Mouse (Mus musculus) thymus, adult 18-20 months (tissue): ENCODE data around the gene Usp22.
A peak's percentile ranks its signal among the peaks of the same experiment; 100 is the strongest.
"Not testable (repeated sequence)": the region's sequence is repeated elsewhere in the genome, so short reads cannot be mapped to it uniquely, and the experiment has no call there.

Experiments used
- DNase-seq, 2 experiments: peaks; one replicate each; pipeline ENCODE4 v3.0.0; 2022; ENCODE audit warnings: mixed read lengths in 2 of 2

Usp22 gene

GRCm38 (mm10) chr11:61174821-61175658 is at the start of gene Usp22:
TSS of gene Usp22 (minus strand) at chr11:61175055.
- peak; percentile 100 for DNase-seq

DNA sequence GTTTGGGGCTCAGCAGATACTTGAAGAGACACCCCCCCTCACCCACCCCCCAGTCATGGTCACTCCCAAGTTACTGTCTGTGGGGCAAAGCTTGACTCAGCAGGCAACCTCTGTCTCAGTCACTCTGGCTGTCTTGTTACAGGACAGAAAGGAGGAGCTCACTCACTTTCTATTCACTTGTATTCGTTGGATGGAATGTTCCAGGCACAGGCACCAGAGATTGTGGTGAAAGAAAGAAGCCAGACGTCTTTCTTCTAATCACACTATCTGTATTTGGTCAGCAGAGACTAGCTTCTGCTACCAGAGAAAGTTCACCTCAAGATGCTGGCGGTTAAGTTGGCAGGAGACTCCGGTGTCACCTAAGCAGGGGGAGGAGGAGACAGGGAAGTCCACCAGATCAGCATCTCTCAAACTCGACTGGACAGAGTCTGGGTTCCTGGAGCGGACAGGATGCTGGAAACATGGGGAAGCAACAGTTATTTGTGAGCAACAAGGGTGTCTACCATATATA is 49.4 kb upstream of the Usp22 start:
- DNase-seq = no peak

GRCm38 (mm10) chr11:61222971-61223745 is 48.3 kb upstream of the Usp22 start:
- no peak for DNase-seq

- no peak for DNase-seq
Observed at GRCm38 (mm10) chr11:61222007-61222406, 47.2 kb upstream of the Usp22 start.

- no peak for DNase-seq
Observed at GRCm38 (mm10) chr11:61220156-61220881, 45.5 kb upstream of the Usp22 start.

DNA sequence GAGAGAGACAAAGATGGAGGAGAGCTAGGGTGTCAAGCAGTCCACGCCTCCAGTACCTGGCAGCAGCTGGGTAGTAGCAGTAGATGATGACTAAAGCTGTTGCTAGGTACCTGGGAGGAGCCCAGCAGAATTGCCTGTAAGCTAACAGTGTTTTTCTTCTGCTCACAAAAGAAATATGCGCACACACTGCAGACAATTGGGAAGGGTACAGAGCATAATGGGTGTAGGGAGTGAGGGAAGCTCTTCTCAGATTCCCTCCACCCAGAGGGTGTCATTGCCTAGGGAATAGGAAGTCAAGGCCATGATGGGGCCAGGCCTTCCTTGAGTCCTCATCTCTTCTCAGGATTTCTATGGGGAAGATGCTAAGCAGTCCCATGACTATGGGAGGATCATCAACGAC is 41.1 kb upstream of the Usp22 start:
- DNase-seq = no peak

GRCm38 (mm10) chr11:61212102-61212501 is 37.2 kb upstream of the Usp22 start:
- DNase-seq = no peak

DNA sequence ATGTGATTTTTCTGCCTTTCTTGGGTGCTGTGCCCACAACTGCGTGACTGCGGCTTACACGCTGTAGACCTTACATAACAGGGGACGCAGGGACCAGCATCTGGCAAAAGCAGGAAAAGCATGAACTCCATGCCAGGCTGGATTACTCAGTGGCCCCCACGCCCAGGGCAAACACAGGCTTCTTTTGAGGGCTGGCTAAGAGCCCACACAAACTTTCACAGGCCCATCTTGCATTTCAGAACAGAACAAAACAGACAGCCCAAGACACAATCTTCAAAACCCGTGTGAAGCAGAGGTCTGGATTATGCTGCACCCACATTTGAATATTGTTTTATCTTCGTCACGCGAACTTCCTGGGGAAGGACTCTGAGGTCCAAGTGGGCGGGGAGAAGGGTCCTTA is 33.5 kb upstream of the Usp22 start:
- no peak for DNase-seq

DNA sequence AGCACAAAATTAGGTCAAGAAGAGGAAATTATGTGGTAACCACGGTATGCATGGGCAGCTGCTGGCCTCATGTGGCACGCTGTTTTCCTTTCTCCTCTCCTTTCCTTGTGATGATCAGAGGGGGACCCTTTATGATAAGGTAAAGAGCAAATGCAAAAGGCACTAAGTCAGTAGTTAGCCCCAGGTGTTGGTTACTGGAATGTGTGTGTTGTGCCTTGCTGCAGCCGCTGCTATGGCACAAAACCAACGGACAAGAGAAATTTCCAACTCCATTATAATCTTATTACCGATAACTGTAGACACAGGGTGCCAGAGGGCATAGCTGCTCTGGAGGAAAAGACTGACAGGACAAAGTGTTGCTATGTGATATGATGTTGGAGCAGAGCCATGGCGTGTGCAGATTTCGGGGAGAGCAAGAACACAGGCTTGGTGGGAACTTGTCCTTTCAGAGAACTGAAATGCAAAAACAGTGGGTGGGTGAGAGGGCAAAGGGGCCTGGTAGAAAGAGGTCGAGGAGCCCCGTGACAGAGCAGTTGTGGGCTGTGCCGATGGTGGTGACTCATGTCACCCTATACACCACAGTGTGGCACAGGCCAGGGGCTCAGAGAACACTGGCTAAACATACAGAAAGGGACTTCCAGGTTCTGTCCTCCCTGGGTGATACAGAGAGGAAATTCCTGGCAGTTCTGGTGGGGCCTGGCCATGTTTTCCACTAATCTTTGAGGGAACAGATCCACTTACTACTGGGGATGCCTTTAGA is 32.8 kb upstream of the Usp22 start, which contains the start of gene Aldh3a1:
Gene Aldh3a1, plus strand, starts transcription at position 51 of the 760 bp plus-strand sequence.
- DNase-seq = no peak

DNA sequence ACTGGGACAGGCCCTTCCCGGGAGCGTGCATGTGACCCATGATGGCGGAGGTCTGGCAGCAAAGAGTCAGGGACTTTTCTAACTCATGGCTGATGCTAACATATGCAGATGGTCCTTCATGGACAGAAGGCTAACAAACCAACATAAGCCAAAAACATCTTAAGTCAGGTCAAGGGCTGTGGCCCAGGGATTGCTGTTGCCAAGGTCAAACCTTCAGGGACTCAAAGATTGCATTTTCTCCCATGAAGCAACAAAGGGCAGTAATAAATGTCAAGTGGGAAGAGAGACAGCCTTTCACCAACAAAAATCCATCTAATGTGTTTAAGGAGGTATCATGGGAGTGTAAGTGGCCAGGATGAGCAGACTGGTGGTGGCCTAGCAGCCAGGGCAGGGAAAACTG is 31.3 kb upstream of the Usp22 start:
- DNase-seq = no peak

- no peak for DNase-seq
Observed at GRCm38 (mm10) chr11:61205167-61205950, 30.5 kb upstream of the Usp22 start.

DNA sequence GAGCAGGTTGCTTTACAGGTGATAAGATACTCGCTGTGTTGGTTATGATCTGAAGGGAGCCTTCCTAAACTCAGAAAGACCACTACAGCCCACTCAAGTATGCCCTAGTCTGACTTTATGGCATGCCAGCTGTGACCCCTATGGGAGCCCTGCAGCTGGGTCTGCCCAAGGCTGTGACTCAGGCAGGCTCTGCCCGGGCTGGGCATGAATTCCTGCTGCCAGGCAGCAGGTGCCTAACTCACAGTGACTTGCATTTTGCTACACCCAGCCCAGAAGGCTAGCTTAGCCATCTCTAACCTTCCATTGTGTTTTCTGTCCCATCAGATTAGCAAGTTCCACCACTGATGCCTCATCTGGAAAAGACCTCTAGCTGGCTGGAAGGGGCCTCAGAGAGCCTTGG is 28.0 kb upstream of the Usp22 start:
- no peak for DNase-seq

DNA sequence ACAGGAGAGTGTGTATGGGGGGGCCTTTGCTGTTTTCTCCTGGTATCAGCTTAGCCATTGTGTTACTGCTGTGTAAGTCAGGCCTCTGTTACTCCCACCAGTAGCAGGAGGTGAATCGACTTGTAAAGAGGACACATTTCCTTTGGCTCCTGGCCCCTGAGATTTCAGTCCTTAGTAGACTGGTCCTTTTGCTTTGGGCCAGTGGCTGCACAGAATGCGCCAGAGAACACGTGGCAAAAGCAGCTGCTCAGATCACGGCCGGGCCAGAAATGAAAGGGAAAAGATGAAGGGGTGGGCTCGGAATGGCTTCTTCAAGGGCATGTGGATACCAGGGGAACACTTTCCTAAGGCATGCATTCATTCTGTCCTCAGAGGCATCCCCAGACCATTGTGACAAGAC is 27.3 kb upstream of the Usp22 start:
- no peak for DNase-seq

GRCm38 (mm10) chr11:61199620-61200362 is 24.9 kb upstream of the Usp22 start:
- no peak for DNase-seq

DNA sequence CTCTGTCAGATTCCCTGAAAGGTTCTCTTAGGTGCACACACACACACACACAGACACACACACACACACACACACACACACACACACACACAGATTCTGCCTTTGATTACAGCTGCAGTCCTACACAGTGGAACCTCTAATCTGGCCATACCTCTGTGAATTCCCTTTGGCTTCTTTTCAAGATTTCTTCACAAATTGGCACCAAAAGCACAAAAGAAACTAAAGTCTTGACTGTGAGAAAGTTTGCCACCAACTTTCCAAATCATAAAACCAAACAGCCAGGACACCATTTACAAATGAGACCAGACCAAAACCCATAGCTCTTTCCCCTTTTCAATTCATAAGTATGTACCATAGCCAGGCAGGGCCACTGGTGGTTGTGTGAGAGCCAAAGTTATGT is 23.1 kb upstream of the Usp22 start:
- DNase-seq = no peak

- no peak for DNase-seq
Observed at GRCm38 (mm10) chr11:61196616-61197353, 21.9 kb upstream of the Usp22 start.

GRCm38 (mm10) chr11:61193392-61193791 is 18.5 kb upstream of the Usp22 start:
- DNase-seq = peak; percentile 33 to 38

DNA sequence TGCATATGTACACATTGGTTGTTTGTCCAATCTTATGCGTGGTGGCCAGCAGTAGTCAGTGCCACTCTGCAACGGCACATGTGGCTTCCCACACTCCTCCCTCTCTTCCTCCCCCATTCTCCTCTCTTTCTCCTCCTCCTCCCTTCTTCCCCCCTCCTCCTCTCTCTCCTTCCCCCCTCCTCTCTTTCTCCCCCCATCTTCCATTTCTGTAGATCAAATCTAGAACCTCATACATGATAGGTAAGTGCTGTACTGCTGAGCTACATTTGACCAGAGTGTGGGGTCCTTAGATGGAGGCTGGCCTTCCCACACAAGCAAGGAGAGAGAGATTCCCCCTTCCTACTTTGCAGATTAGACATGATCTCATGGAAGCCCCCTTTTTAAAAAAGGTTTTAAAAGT is 17.9 kb upstream of the Usp22 start:
- no peak for DNase-seq

GRCm38 (mm10) chr11:61192123-61192522 is 17.3 kb upstream of the Usp22 start:
- not testable (repeated sequence) for DNase-seq

DNA sequence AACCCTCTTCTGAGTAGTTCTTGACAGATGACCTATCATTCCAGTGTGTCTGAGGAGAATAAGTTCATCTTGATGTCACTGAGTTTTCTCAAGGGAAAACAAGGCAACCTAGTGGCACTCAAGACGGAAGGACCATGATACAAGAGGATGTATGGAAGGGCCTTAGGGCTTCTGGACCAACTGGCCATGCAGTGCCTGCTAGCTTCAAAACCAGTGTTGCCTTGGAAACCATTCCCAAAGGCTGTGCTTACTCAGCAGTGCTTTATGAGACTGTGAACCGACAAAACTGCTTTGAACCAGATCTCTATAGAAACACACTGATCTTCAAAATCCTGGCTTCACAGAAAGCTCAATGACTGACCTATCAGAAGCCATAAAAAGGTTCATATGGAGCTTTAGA is 15.9 kb upstream of the Usp22 start:
- no peak for DNase-seq
